Mouse (Mus musculus) left cerebral cortex, adult 8-10 months (tissue): ENCODE results near the gene Tmem131. TPM values are rescaled to one million over a fixed set of nuclear protein-coding genes. Genes with fewer than 3 reads are reported as not detected.

ENCODE experiments used
- total RNA-seq, 4 experiments: library from RNA; stranded (reverse); gene quantifications; 2 replicates each; pipeline ENCODE4 v1.2.4; 2022

The Tmem131 gene
- total RNA-seq, 4 experiments from 2014 or later: 45.8 to 54.3 (median 53.0) TPM

Other genes with a start within 250 kb of the Tmem131 start
- 1 to 10 TPM in 3 of 4 experiments, not detected in 1; 1.0 to 1.1 (median 1.0) TPM for gene 4933424G06Rik, start 233.5 kb downstream of the Tmem131 start, total RNA-seq
- gene Actr1b, start 229.2 kb downstream of the Tmem131 start, total RNA-seq: 100 to 1,000 TPM; 288 to 349 (median 302) TPM
- gene Zap70, start 181.9 kb downstream of the Tmem131 start, total RNA-seq: 1 to 10 TPM in 3 of 4 experiments, under 1 TPM in 1; 0.49 to 2.2 (median 1.5) TPM
- 1 to 10 TPM in 3 of 4 experiments, under 1 TPM in 1; 0.67 to 1.8 (median 1.5) TPM for gene Vwa3b, start 82.9 kb upstream of the Tmem131 start, total RNA-seq